Mouse (Mus musculus) adrenal gland, postnatal 0 days (tissue): Measurements from ENCODE around the gene Olfr1353. TPM values are rescaled to one million over a fixed set of nuclear protein-coding genes. Genes with fewer than 3 reads are reported as not detected.

Experiments used
- polyA plus RNA-seq: library from polyadenylated mRNA; unstranded; fragments of >200 nt; fragmentation: Nextera tagmentation; extraction: Ambion mirVana; gene quantifications from 2 replicates; pipeline ENCODE4 v1.2.1, GENCODE M21; 2015

The Olfr1353 gene
- not detected in 2 replicates for polyA plus RNA-seq

DNA sequence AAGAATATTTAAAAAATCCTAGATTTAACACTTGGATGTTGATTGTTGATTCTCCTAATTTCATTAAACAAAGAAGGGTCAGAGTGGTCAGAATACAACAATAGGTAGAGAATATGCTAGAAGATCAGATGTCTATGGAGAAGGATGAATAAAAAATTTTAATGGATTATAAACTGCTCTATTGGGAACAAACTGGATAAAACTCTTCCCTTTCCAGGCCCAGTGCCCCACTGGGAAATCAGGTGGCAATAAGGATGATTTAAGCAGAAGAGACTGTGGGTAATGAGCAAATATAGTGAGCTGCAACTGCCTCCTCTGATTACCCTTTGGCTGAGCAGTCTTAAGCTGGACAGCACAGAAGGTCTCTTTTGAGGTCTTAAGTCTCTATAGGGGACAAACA, at the start of gene Olfr1353:
Gene Olfr1353, plus strand, starts transcription at position 301 of the 400 bp plus-strand sequence.

DNA sequence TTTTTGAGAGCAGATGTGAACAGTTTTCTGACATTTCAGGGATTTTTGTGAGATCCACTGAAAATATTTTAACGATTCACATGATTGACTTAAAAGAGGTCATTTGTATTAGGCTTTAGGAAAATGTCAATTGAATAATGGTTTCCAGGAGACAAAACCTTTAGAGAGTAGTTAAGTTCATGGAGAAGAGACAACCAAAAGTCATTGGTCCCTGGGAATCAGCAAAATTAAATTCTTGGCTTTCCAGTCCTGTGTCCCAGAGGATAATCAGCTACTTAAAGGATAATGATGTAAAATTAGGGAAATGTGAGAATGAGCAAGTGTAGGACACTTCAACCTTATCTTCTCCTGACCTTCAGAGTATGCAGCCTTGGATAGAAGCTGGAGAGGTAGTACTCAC, 12.8 kb upstream of the Olfr1353 start, which contains the start of gene Olfr8:
Gene Olfr8, plus strand, starts transcription at position 301 of the 400 bp plus-strand sequence.

DNA sequence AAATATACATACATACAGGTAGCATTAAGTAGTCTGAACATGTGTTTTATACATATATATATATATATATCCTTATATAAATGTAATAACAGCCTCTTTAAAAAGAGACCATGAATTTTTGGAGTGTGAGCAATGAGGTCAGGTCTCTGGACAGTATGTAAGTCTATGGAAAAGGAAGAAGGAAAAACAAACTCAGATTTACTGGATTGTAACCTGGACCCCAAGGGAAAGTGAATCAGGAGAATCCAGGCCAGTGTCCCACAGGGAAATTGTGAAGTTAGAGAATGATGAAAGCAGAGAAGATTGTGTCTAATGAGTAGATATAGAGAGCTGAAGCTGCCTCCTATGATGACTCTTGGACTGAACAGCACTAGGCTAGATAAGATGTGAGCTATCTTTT, 17.6 kb downstream of the Olfr1353 start, which contains the start of gene Olfr1352:
Gene Olfr1352, plus strand, starts transcription at position 301 of the 400 bp plus-strand sequence.

DNA sequence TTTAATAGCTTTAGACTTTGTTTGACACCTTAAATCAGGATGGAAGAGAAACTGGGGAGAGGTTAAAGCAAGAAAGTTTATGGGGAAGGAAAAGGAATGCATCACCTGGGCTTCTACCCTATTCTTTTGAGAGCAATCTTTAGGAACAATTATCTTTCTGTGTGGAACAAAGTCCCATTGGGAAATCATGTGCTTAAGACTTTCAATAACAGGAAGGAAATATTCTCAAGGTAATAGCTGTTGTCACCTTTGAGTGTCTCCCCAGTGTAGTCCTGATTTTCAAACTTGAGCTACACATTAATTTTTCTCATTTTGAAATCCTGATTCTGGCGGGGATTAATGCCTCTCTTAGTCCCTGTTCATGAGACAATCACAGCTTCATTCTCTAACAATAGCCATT, 49.1 kb downstream of the Olfr1353 start, which contains the start of gene Olfr1351:
Gene Olfr1351, plus strand, starts transcription at position 301 of the 400 bp plus-strand sequence.

Other genes with a start within 250 kb of the Olfr1353 start
- gene Casp14, start 245.0 kb upstream of the Olfr1353 start, polyA plus RNA-seq, result 0.16 TPM in 1 of 2 replicates, not detected in the other
- gene Ccdc105, start 210.2 kb upstream of the Olfr1353 start, polyA plus RNA-seq, result 0.19 TPM in 1 of 2 replicates, not detected in the other
- gene Slc1a6, start 182.8 kb upstream of the Olfr1353 start, polyA plus RNA-seq, result 0.58 and 0.60 TPM in 2 replicates
- not detected in 2 replicates for gene Olfr1356, start 111.1 kb upstream of the Olfr1353 start, polyA plus RNA-seq
- not detected in 2 replicates for gene Olfr1355, start 87.8 kb upstream of the Olfr1353 start, polyA plus RNA-seq
- not detected in 2 replicates for gene Olfr1354, start 50.1 kb upstream of the Olfr1353 start, polyA plus RNA-seq
- not detected in 2 replicates for gene Olfr8, start 12.7 kb upstream of the Olfr1353 start, polyA plus RNA-seq
- gene Olfr1352, start 17.7 kb downstream of the Olfr1353 start, polyA plus RNA-seq, result not detected in 2 replicates
- not detected in 2 replicates for gene Olfr1351, start 49.2 kb downstream of the Olfr1353 start, polyA plus RNA-seq
- 0.30 TPM in 1 of 2 replicates, not detected in the other for gene Olfr57, start 65.4 kb downstream of the Olfr1353 start, polyA plus RNA-seq
- 15.4 and 16.1 TPM in 2 replicates for gene 2610008E11Rik, start 134.3 kb downstream of the Olfr1353 start, polyA plus RNA-seq
- gene Vmn2r80, start 185.5 kb downstream of the Olfr1353 start, polyA plus RNA-seq, result not detected in 2 replicates